Mouse (Mus musculus) C2C12 (cell line): ENCODE measurements around the gene Gm6377. TPM values are rescaled to one million over a fixed set of nuclear protein-coding genes. Genes with fewer than 3 reads are reported as not detected.

Source experiments
- H3K27me3 ChIP-seq: one replicate; pipeline ENCODE4 v1.6.1; 2011; ENCODE audit not compliant: control insufficient read depth, insufficient read depth, insufficient read length
- H3K36me3 ChIP-seq: one replicate; pipeline ENCODE4 v1.6.1; 2011; ENCODE audit not compliant: control insufficient read depth, insufficient read depth
- H3K4me3 ChIP-seq: one replicate; pipeline ENCODE4 v1.5.1; 2011; ENCODE audit warnings: mild to moderate bottlenecking, control low read depth; ENCODE audit not compliant: poor library complexity, insufficient read depth, severe bottlenecking
- H3K79me2 ChIP-seq: one replicate; pipeline ENCODE4 v1.6.1; 2011; ENCODE audit not compliant: control insufficient read depth, insufficient read depth
- H3K79me3 ChIP-seq: one replicate; pipeline ENCODE4 v1.6.1; 2011; ENCODE audit warnings: low read depth, control low read depth
- H3ac ChIP-seq: one replicate; pipeline ENCODE3; 2011; ENCODE audit warnings: low read depth; ENCODE audit not compliant: control insufficient read depth, insufficient read length
- CEBPB ChIP-seq: IDR thresholded peaks from one replicate; pipeline ENCODE4 v1.6.1; 2011; ENCODE audit warnings: low read depth, mild to moderate bottlenecking, control low read depth, moderate library complexity
- CTCF ChIP-seq: IDR thresholded peaks from one replicate; pipeline ENCODE4 v1.5.1; 2011; ENCODE audit not compliant: control insufficient read depth, insufficient read depth, insufficient read length
- FOSL1 ChIP-seq: IDR thresholded peaks from one replicate; pipeline ENCODE4 v1.8.0; 2011; ENCODE audit warnings: mild to moderate bottlenecking, low read length; ENCODE audit not compliant: poor library complexity, insufficient read depth, severe bottlenecking
- MAX ChIP-seq: IDR thresholded peaks from one replicate; pipeline ENCODE4 v1.6.1; 2011; ENCODE audit warnings: mild to moderate bottlenecking, control low read depth
- MYOD1 ChIP-seq: IDR thresholded peaks from one replicate; pipeline ENCODE4 v1.6.1; 2011; ENCODE audit warnings: low read depth; ENCODE audit not compliant: control insufficient read depth, insufficient read length
- MYOG ChIP-seq: IDR thresholded peaks from one replicate; pipeline ENCODE4 v1.6.1; 2011; ENCODE audit not compliant: control insufficient read depth, insufficient read length; ENCODE audit errors: extremely low read depth
- USF1 ChIP-seq: IDR thresholded peaks from one replicate; pipeline ENCODE4 v1.6.1; 2011; ENCODE audit warnings: low read depth, mild to moderate bottlenecking, control low read depth, moderate library complexity
- polyA plus RNA-seq: library from polyadenylated mRNA; unstranded; fragments of >200 nt; fragmentation: generic; extraction: Trizol; gene quantifications from one replicate; pipeline ENCODE4 v1.2.1, GENCODE M21; 2012; ENCODE audit warnings: missing spikeins

Gm6377 gene
- polyA plus RNA-seq, 1 experiment, result 0.02 TPM

- TF ChIP-seq FOSL1, result no peak
- no peak for TF ChIP-seq USF1
- TF ChIP-seq MYOG, result no peak
- TF ChIP-seq CTCF, result no peak
- no peak for TF ChIP-seq MYOD1
- TF ChIP-seq CEBPB, result no peak
- TF ChIP-seq MAX, result no peak
Measured at GRCm38 (mm10) chrX:109184706-109185478, 11.7 kb upstream of the Gm6377 start.

GRCm38 (mm10) chrX:109189607-109190006 is 6.9 kb upstream of the Gm6377 start:
- TF ChIP-seq MYOD1 (no peak), MYOG (no peak), CEBPB (no peak), CTCF (no peak), FOSL1 (no peak), USF1 (no peak), MAX (no peak)
- Histone ChIP-seq H3ac (no peak overlapping the region), H3K36me3 (no peaks in the 10 kb centered on the region), H3K4me3 (no peak overlapping the region), H3K79me3 (no peaks in the 10 kb centered on the region), H3K79me2 (no peaks in the 10 kb centered on the region), H3K27me3 (no peaks in the 10 kb centered on the region)

More at GRCm38 (mm10) chrX:109184706-109185478, 11.7 kb upstream of the Gm6377 start:
- Histone ChIP-seq H3K79me3 (no peaks in the 10 kb centered on the region), H3K79me2 (no peaks in the 10 kb centered on the region), H3K36me3 (no peaks in the 10 kb centered on the region), H3K27me3 (no peaks in the 10 kb centered on the region), H3ac (no peak overlapping the region), H3K4me3 (no peak overlapping the region)

- no peak for TF ChIP-seq CEBPB
- Histone ChIP-seq H3ac (no peak overlapping the region), H3K36me3 (no peaks in the 10 kb centered on the region), H3K4me3 (no peak overlapping the region), H3K79me2 (no peaks in the 10 kb centered on the region), H3K27me3 (no peaks in the 10 kb centered on the region), H3K79me3 (no peaks in the 10 kb centered on the region)
Measured at GRCm38 (mm10) chrX:109190969-109191368, 5.6 kb upstream of the Gm6377 start.

- H3K79me2 ChIP-seq, result no peaks in the 10 kb centered on the region
- H3K79me3 ChIP-seq, result no peaks in the 10 kb centered on the region
- no peaks in the 10 kb centered on the region for H3K36me3 ChIP-seq
- H3ac ChIP-seq, result no peak overlapping the region
- no peak overlapping the region for H3K4me3 ChIP-seq
- H3K27me3 ChIP-seq, result no peaks in the 10 kb centered on the region
- TF ChIP-seq FOSL1 (no peak), MYOD1 (no peak), CTCF (no peak), MYOG (no peak), CEBPB (no peak), MAX (no peak), USF1 (no peak)
Measured at GRCm38 (mm10) chrX:109191436-109191835, 5.1 kb upstream of the Gm6377 start.

- no peak overlapping the region for H3ac ChIP-seq
- no peak overlapping the region for H3K4me3 ChIP-seq
- H3K36me3 ChIP-seq, result no peaks in the 10 kb centered on the region
- no peaks in the 10 kb centered on the region for H3K79me3 ChIP-seq
- no peaks in the 10 kb centered on the region for H3K27me3 ChIP-seq
- TF ChIP-seq CEBPB (no peak), CTCF (no peak), FOSL1 (no peak), MYOG (no peak), USF1 (no peak), MYOD1 (no peak), MAX (no peak)
- no peaks in the 10 kb centered on the region for H3K79me2 ChIP-seq
Measured at GRCm38 (mm10) chrX:109207843-109208242, 11.3 kb downstream of the Gm6377 start.

DNA sequence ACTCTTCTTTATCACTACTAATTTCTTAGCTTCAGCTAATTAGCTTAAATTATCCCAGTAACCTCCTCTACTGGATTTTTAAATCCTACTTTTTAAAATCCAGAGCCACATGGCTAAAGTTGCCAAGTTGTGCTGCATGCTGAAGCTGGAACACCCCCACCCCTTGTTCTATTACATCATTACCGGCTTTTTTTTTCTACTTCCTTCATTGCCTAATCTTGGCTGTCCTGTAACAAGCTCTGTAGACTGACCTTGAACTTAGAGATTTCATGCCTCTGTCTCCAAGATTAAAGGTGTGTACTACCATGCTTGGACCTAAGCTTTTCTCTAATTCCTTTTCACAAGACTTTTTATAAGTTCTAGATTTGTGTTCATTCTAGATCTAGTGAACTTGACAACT is 32.2 kb downstream of the Gm6377 start:
- Histone ChIP-seq H3ac (no peak overlapping the region), H3K36me3 (no peaks in the 10 kb centered on the region), H3K79me2 (no peaks in the 10 kb centered on the region), H3K4me3 (no peak overlapping the region), H3K27me3 (no peaks in the 10 kb centered on the region), H3K79me3 (no peaks in the 10 kb centered on the region)
- TF ChIP-seq CEBPB (no peak), MYOD1 (no peak), USF1 (no peak), MYOG (no peak), MAX (no peak), CTCF (no peak), FOSL1 (no peak)
